ENCODE assay signal across 9 mouse cellular contexts in genomic region chr15:77724208-77724911, GRCm38 (mm10). TPM values are rescaled to one million over a fixed set of nuclear protein-coding genes. Genes with fewer than 3 reads are reported as not detected.
"Had no signal": no experiment of that assay in that cellular context is flagged by ENCODE, and none has a peak within 500 bp of the region (broad histone marks: within the 10 kb centered on the region; RNA-seq: fewer than 3 reads in every experiment).

No protein-coding gene starts in this region.

RNA-seq across cellular contexts. Expression of gene Apol9b, which starts 4.5 kb away (rescaled TPM):
- total RNA-seq: layer of hippocampus, postnatal 25 days; left cerebral cortex, adult 2 months had no signal
- polyA plus RNA-seq: kidney, embryonic 15.5 days; limb, embryonic 10.5 days; liver, embryonic 13.5 days; midbrain, embryonic 12.5 days; midbrain, embryonic 16.5 days had no signal

RNA-seq across cellular contexts. Expression of gene Apol7e, which starts 25.7 kb away (rescaled TPM):
- total RNA-seq: layer of hippocampus, postnatal 25 days had no signal
- polyA plus RNA-seq: kidney, embryonic 15.5 days; limb, embryonic 10.5 days; liver, embryonic 13.5 days; lung, embryonic 16.5 days; midbrain, embryonic 12.5 days; midbrain, embryonic 16.5 days had no signal

RNA-seq across cellular contexts. Expression of gene Apol8, which starts 32.4 kb away (rescaled TPM):
- polyA plus RNA-seq: neural tube, embryonic 13.5 days had no signal
